Comparison of ENCODE assay signal across 28 mouse cellular contexts in genomic region chr14:106199536-106200319, GRCm38 (mm10).
DNase-seq lines count a peak whose midpoint lies in the region; ATAC-seq and TF ChIP-seq lines count a peak whose summit lies in the region.
"Had no signal": no experiment of that assay in that cellular context is flagged by ENCODE, and none has a peak within 500 bp of the region (broad histone marks: within the 10 kb centered on the region; RNA-seq: fewer than 3 reads in every experiment).

No protein-coding gene starts in this region.

- no peaks in the 10 kb centered on the region for H3K36me3 ChIP-seq in forebrain, postnatal 0 days (ENCODE audit: insufficient read depth)
- H3K36me3 ChIP-seq in forebrain, embryonic 12.5 days (replicated peaks), result no peaks in the 10 kb centered on the region
- no peaks in the 10 kb centered on the region for H3K36me3 ChIP-seq in kidney, postnatal 0 days (ENCODE audit: insufficient read depth, low read length)
- H3K36me3 ChIP-seq in kidney, embryonic 14.5 days (ENCODE audit: control insufficient read depth, insufficient read depth, low read length), result no peaks in the 10 kb centered on the region
- H3K36me3 ChIP-seq: embryonic facial prominence, embryonic 15.5 days; forebrain, embryonic 10.5 days; heart, embryonic 10.5 days; neural tube, embryonic 13.5 days had no signal

- no peak overlapping the region for H3K4me2 ChIP-seq in forebrain, postnatal 0 days (ENCODE audit: low read depth)
- H3K4me2 ChIP-seq in forebrain, embryonic 12.5 days, result no peak overlapping the region
- no peak overlapping the region for H3K4me2 ChIP-seq in kidney, postnatal 0 days (ENCODE audit: low read length)
- no peak overlapping the region for H3K4me2 ChIP-seq in kidney, embryonic 14.5 days (replicated peaks; ENCODE audit: low read depth, low read length)
- H3K4me2 ChIP-seq: embryonic facial prominence, embryonic 15.5 days; hindbrain, embryonic 14.5 days; liver, embryonic 11.5 days; midbrain, embryonic 11.5 days; neural tube, embryonic 13.5 days had no signal

- H3K4me1 ChIP-seq in forebrain, postnatal 0 days (ENCODE audit: insufficient read depth), result no peaks in the 10 kb centered on the region
- no peaks in the 10 kb centered on the region for H3K4me1 ChIP-seq in forebrain, embryonic 12.5 days
- H3K4me1 ChIP-seq in kidney, postnatal 0 days (replicated peaks; ENCODE audit: insufficient read depth, low read length), result no peaks in the 10 kb centered on the region
- no peaks in the 10 kb centered on the region for H3K4me1 ChIP-seq in kidney, embryonic 14.5 days (ENCODE audit: control insufficient read depth, insufficient read depth, low read length)
- H3K4me1 ChIP-seq: embryonic facial prominence, embryonic 15.5 days; forebrain, embryonic 10.5 days; heart, embryonic 10.5 days; neural tube, embryonic 13.5 days had no signal

- no peaks in the 10 kb centered on the region for H3K9me3 ChIP-seq in forebrain, postnatal 0 days (ENCODE audit: low read length)
- no peaks in the 10 kb centered on the region for H3K9me3 ChIP-seq in forebrain, embryonic 12.5 days
- no peaks in the 10 kb centered on the region for H3K9me3 ChIP-seq in kidney, postnatal 0 days (replicated peaks; ENCODE audit: low read length)
- no peaks in the 10 kb centered on the region for H3K9me3 ChIP-seq in kidney, embryonic 14.5 days (ENCODE audit: control insufficient read depth, low read length)
- H3K9me3 ChIP-seq: embryonic facial prominence, embryonic 15.5 days; forebrain, embryonic 10.5 days; heart, embryonic 10.5 days; neural tube, embryonic 13.5 days had no signal

- no peaks in the 10 kb centered on the region for H3K27me3 ChIP-seq in forebrain, postnatal 0 days (ENCODE audit: insufficient read depth, low read length)
- H3K27me3 ChIP-seq in forebrain, embryonic 12.5 days, result no peaks in the 10 kb centered on the region
- H3K27me3 ChIP-seq in kidney, postnatal 0 days (ENCODE audit: insufficient read depth, low read length), result no peaks in the 10 kb centered on the region
- H3K27me3 ChIP-seq in kidney, embryonic 14.5 days (ENCODE audit: control insufficient read depth, insufficient read depth, low read length), result no peaks in the 10 kb centered on the region
- H3K27me3 ChIP-seq: embryonic facial prominence, embryonic 15.5 days; neural tube, embryonic 13.5 days had no signal

- DNase-seq in forebrain, postnatal 0 days, result peak; percentile 5
- peak; percentile 66 for DNase-seq in kidney, postnatal 0 days (ENCODE audit: low spot score)
- peak; percentile 26 for DNase-seq in NIH3T3 (ENCODE audit: low read depth)
- DNase-seq in fibroblast of lung, adult 2 months (ENCODE audit: low read depth), result peak; percentile 14
- no peak for DNase-seq in adrenal gland, postnatal 4 days (ENCODE audit: low spot score in 2 of 2)
- DNase-seq: adrenal gland, postnatal 10 days; cerebellum, adult 8-10 months; kidney, adult 9 months; kidney, postnatal 4 days; layer of hippocampus, adult 9-11 months; left cerebral cortex, postnatal 4 days; lung, adult 2 months; right cerebral cortex, adult 18-20 months; spleen, adult 18-20 months; thymus, postnatal 25 days had no signal

- H3K27ac ChIP-seq in forebrain, postnatal 0 days (ENCODE audit: low read depth, low read length), result no peak overlapping the region
- no peak overlapping the region for H3K27ac ChIP-seq in forebrain, embryonic 12.5 days
- no peak overlapping the region for H3K27ac ChIP-seq in kidney, postnatal 0 days
- H3K27ac ChIP-seq in kidney, embryonic 14.5 days (ENCODE audit: low read depth, low read length), result no peak overlapping the region
- H3K27ac ChIP-seq: embryonic facial prominence, embryonic 15.5 days; forebrain, embryonic 10.5 days; heart, embryonic 10.5 days; hindbrain, embryonic 14.5 days; left cerebral cortex, adult 2 months; macrophage; neural tube, embryonic 13.5 days had no signal

- ATAC-seq in forebrain, postnatal 0 days, result no peak
- ATAC-seq in forebrain, embryonic 12.5 days (ENCODE audit: low FRiP score), result no peak
- ATAC-seq in kidney, postnatal 0 days (replicated peaks; ENCODE audit: low FRiP score, low read depth), result no peak
- no peak for ATAC-seq in kidney, embryonic 14.5 days (ENCODE audit: low FRiP score, low TSS enrichment)
- no peak for ATAC-seq in monocyte, adult 5-6 weeks (replicated peaks; ENCODE audit: insufficient number of reproducible peaks, low FRiP score, low TSS enrichment, poor library complexity, severe bottlenecking)
- ATAC-seq: Patski had no signal

- no peak overlapping the region for H3K4me3 ChIP-seq in forebrain, postnatal 0 days (ENCODE audit: low read depth, low read length)
- H3K4me3 ChIP-seq in forebrain, embryonic 12.5 days (replicated peaks), result no peak overlapping the region
- no peak overlapping the region for H3K4me3 ChIP-seq in kidney, postnatal 0 days (replicated peaks; ENCODE audit: low read depth, low read length)
- H3K4me3 ChIP-seq in kidney, embryonic 14.5 days (ENCODE audit: low read length), result no peak overlapping the region
- H3K4me3 ChIP-seq: embryonic facial prominence, embryonic 15.5 days; forebrain, embryonic 10.5 days; heart, embryonic 10.5 days; left cerebral cortex, adult 2 months; neural tube, embryonic 13.5 days had no signal

- no peak overlapping the region for H3K9ac ChIP-seq in forebrain, postnatal 0 days
- no peak overlapping the region for H3K9ac ChIP-seq in forebrain, embryonic 12.5 days
- no peak overlapping the region for H3K9ac ChIP-seq in kidney, postnatal 0 days (ENCODE audit: low read depth, low read length)
- no peak overlapping the region for H3K9ac ChIP-seq in kidney, embryonic 14.5 days (ENCODE audit: low read depth, low read length)
- H3K9ac ChIP-seq: embryonic facial prominence, embryonic 15.5 days; hindbrain, embryonic 14.5 days; neural tube, embryonic 13.5 days had no signal

- 22% methylated on average over 1 of the region's 1 CpGs for WGBS in forebrain, postnatal 0 days
- 71% methylated on average over 1 of the region's 1 CpGs for WGBS in forebrain, embryonic 12.5 days
- 38% methylated on average over 1 of the region's 1 CpGs for WGBS in kidney, postnatal 0 days
- WGBS in kidney, embryonic 14.5 days, result 67% methylated on average over 1 of the region's 1 CpGs

- TF ChIP-seq CTCF in forebrain, postnatal 0 days (IDR thresholded peaks at IDR 0.05; ENCODE audit: low read depth), result no peak
- TF ChIP-seq CTCF in kidney, postnatal 0 days (IDR thresholded peaks at IDR 0.05; ENCODE audit: low read depth), result no peak

Comparison
In these comparisons a context has a peak if more than half of its experiments do, and no peak if none do; other contexts are left out.
1. DNase-seq: peak in forebrain, postnatal 0 days (single experiment), kidney, postnatal 0 days (single experiment), NIH3T3 (single experiment) and fibroblast of lung, adult 2 months (single experiment); none in adrenal gland, postnatal 4 days (0 of 2).